8 mouse cellular contexts compared by ENCODE assay signal in the genomic region with DNA sequence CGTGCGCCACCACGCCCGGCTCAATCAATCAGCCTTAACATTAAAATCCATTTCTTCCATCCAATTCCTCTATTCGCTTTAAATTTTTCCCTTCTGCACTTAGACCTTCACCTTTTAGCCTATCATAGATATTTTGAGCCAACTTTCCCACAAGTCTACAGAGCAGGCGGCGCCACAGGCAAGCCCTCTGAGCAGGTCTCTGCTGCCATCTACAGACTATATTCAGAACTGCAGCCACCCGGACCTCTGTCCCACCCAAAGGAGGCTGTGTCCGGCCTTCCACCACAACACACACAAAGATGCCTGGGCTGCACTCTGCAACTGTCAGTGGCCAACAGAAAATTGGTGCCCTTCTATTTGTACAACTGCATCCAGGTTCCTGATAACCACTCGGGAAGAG. TPM values are rescaled to one million over a fixed set of nuclear protein-coding genes. Genes with fewer than 3 reads are reported as not detected.
DNase-seq lines count a peak whose midpoint lies in the region; ATAC-seq and TF ChIP-seq lines count a peak whose summit lies in the region.

No protein-coding gene starts in this region.

- 0 out of 2 replicates have a peak, but pooled peaks cover 7% of the 10 kb centered on the region for H3K4me1 ChIP-seq in kidney, postnatal 0 days (replicated peaks; ENCODE audit: insufficient read depth, low read length)
- H3K4me1 ChIP-seq in liver, embryonic 15.5 days (replicated peaks) = peaks cover 62% of the 10 kb centered on the region
- peaks cover 7% of the 10 kb centered on the region; the same call in 1 of the 2 replicates for H3K4me1 ChIP-seq in neural tube, embryonic 11.5 days (ENCODE audit: control insufficient read depth, insufficient read depth, low read length)

- no peak overlapping the region for H3K27ac ChIP-seq in kidney, postnatal 0 days
- H3K27ac ChIP-seq in liver, embryonic 15.5 days (replicated peaks) = no peak overlapping the region
- no peak overlapping the region for H3K27ac ChIP-seq in neural tube, embryonic 11.5 days (ENCODE audit: low read depth, low read length)

- DNase-seq in urinary bladder, adult 18-20 months (ENCODE audit: low spot score in 2 of 2) = peak; percentile 69 to 80
- no peak for DNase-seq in urinary bladder, adult 2 months (ENCODE audit: low spot score)
- DNase-seq in cerebellum, postnatal 25 days = peak; percentile 90 to 93
- peak; percentile 71 to 79 for DNase-seq in gastrocnemius, adult 8-10 months (ENCODE audit: low spot score in 2 of 2)
- DNase-seq in kidney, postnatal 0 days (ENCODE audit: low spot score) = peak; percentile 89
- peak; percentile 80 for DNase-seq in neural tube, embryonic 11.5 days (ENCODE audit: low spot score)
- DNase-seq in testis, postnatal 10 days (ENCODE audit: low spot score) = peak; percentile 93

- no peak overlapping the region for H3K4me2 ChIP-seq in kidney, postnatal 0 days (ENCODE audit: low read length)
- H3K4me2 ChIP-seq in liver, embryonic 15.5 days = 0 out of 2 replicates have a peak overlapping the region, but pooled peaks have one; percentile 95
- no peak overlapping the region for H3K4me2 ChIP-seq in neural tube, embryonic 11.5 days (ENCODE audit: low read depth)

- TF ChIP-seq CTCF in kidney, postnatal 0 days (IDR thresholded peaks at IDR 0.05; ENCODE audit: low read depth) = peak; percentile 97

- ATAC-seq in kidney, postnatal 0 days (replicated peaks; ENCODE audit: low FRiP score, low read depth) = no peak
- ATAC-seq in liver, embryonic 15.5 days (ENCODE audit: insufficient read depth) = no peak
- ATAC-seq in neural tube, embryonic 11.5 days (ENCODE audit: insufficient read depth, low FRiP score, low TSS enrichment) = no peak; the same call in 1 of the 2 replicates

- WGBS in kidney, postnatal 0 days = 33% methylated on average over 10 of the region's 10 CpGs
- WGBS in liver, embryonic 15.5 days (ENCODE audit: insufficient replicate concordance) = 32% methylated on average over 10 of the region's 10 CpGs
- 27% methylated on average over 10 of the region's 10 CpGs for WGBS in neural tube, embryonic 11.5 days

- H3K9me3 ChIP-seq in kidney, postnatal 0 days (replicated peaks; ENCODE audit: low read length) = no peaks in the 10 kb centered on the region
- no peaks in the 10 kb centered on the region for H3K9me3 ChIP-seq in liver, embryonic 15.5 days (replicated peaks)
- H3K9me3 ChIP-seq in neural tube, embryonic 11.5 days (ENCODE audit: control insufficient read depth, low read length) = no peaks in the 10 kb centered on the region

- H3K27me3 ChIP-seq in kidney, postnatal 0 days (ENCODE audit: insufficient read depth, low read length) = no peaks in the 10 kb centered on the region
- H3K27me3 ChIP-seq in liver, embryonic 15.5 days = peaks cover 17% of the 10 kb centered on the region
- H3K27me3 ChIP-seq in neural tube, embryonic 11.5 days (ENCODE audit: control insufficient read depth, insufficient read depth, low read length) = 0 out of 2 replicates have a peak, but pooled peaks cover 3% of the 10 kb centered on the region

- no peak overlapping the region for H3K9ac ChIP-seq in kidney, postnatal 0 days (ENCODE audit: low read depth, low read length)
- no peak overlapping the region for H3K9ac ChIP-seq in liver, embryonic 15.5 days
- H3K9ac ChIP-seq in neural tube, embryonic 11.5 days (ENCODE audit: low read length) = no peak overlapping the region

- H3K4me3 ChIP-seq in kidney, postnatal 0 days (replicated peaks; ENCODE audit: low read depth, low read length) = no peak overlapping the region
- H3K4me3 ChIP-seq in liver, embryonic 15.5 days (replicated peaks) = no peak overlapping the region
- no peak overlapping the region for H3K4me3 ChIP-seq in neural tube, embryonic 11.5 days (ENCODE audit: low read depth, low read length)

- H3K36me3 ChIP-seq in kidney, postnatal 0 days (ENCODE audit: insufficient read depth, low read length) = no peaks in the 10 kb centered on the region
- H3K36me3 ChIP-seq in liver, embryonic 15.5 days (replicated peaks) = no peaks in the 10 kb centered on the region
- H3K36me3 ChIP-seq in neural tube, embryonic 11.5 days (ENCODE audit: control insufficient read depth, insufficient read depth, low read length) = no peaks in the 10 kb centered on the region

RNA-seq across cellular contexts. Expression of a gene that starts 1.2 kb away (rescaled TPM):
- polyA plus RNA-seq in urinary bladder, adult 2 months (2012; rRNA removed) = 50.7 and 54.4 TPM in 2 replicates
- 10 to 100 TPM; 33.6 to 41.0 (median 36.0) TPM for total RNA-seq in gastrocnemius, adult 8-10 months (2022)
- 13.4 and 14.0 TPM in 2 replicates for polyA plus RNA-seq in kidney, postnatal 0 days (2015; fragmentation: Nextera tagmentation; extraction: Ambion mirVana)
- polyA plus RNA-seq in liver, embryonic 15.5 days (2015; fragmentation: Nextera tagmentation; extraction: Ambion mirVana) = 10.0 and 11.7 TPM in 2 replicates
- polyA plus RNA-seq in neural tube, embryonic 11.5 days (2014; fragmentation: Nextera tagmentation; extraction: Ambion mirVana) = 3.6 and 4.8 TPM in 2 replicates

RNA-seq across cellular contexts. Expression of a gene that starts 4.9 kb away (rescaled TPM):
- polyA plus RNA-seq in urinary bladder, adult 2 months (2012; rRNA removed) = 11.7 and 14.7 TPM in 2 replicates
- total RNA-seq in gastrocnemius, adult 8-10 months (2022) = 10 to 100 TPM in 3 of 4 experiments, 1 to 10 TPM in 1; 5.1 to 61.2 (median 22.7) TPM
- 26.2 and 30.5 TPM in 2 replicates for polyA plus RNA-seq in kidney, postnatal 0 days (2015; fragmentation: Nextera tagmentation; extraction: Ambion mirVana)
- polyA plus RNA-seq in liver, embryonic 15.5 days (2015; fragmentation: Nextera tagmentation; extraction: Ambion mirVana) = 11.6 and 12.4 TPM in 2 replicates
- 5.1 and 6.4 TPM in 2 replicates for polyA plus RNA-seq in neural tube, embryonic 11.5 days (2014; fragmentation: Nextera tagmentation; extraction: Ambion mirVana)

RNA-seq across cellular contexts. Expression of a gene that starts 47.3 kb away (rescaled TPM):
- 19.7 and 20.0 TPM in 2 replicates for polyA plus RNA-seq in urinary bladder, adult 2 months (2012; rRNA removed)
- total RNA-seq in gastrocnemius, adult 8-10 months (2022) = 10 to 100 TPM in 3 of 4 experiments, 1 to 10 TPM in 1; 9.6 to 16.3 (median 11.7) TPM
- polyA plus RNA-seq in kidney, postnatal 0 days (2015; fragmentation: Nextera tagmentation; extraction: Ambion mirVana) = 10.1 and 11.5 TPM in 2 replicates
- polyA plus RNA-seq in liver, embryonic 15.5 days (2015; fragmentation: Nextera tagmentation; extraction: Ambion mirVana) = 3.6 and 3.7 TPM in 2 replicates
- 11.1 and 12.4 TPM in 2 replicates for polyA plus RNA-seq in neural tube, embryonic 11.5 days (2014; fragmentation: Nextera tagmentation; extraction: Ambion mirVana)

RNA-seq across cellular contexts. Expression of a gene that starts 49.5 kb away (rescaled TPM):
- 1.7 and 1.9 TPM in 2 replicates for polyA plus RNA-seq in urinary bladder, adult 2 months (2012; rRNA removed)
- 10 to 100 TPM; 29.0 to 53.2 (median 38.4) TPM for total RNA-seq in gastrocnemius, adult 8-10 months (2022)
- 2.0 and 2.2 TPM in 2 replicates for polyA plus RNA-seq in kidney, postnatal 0 days (2015; fragmentation: Nextera tagmentation; extraction: Ambion mirVana)
- polyA plus RNA-seq in liver, embryonic 15.5 days (2015; fragmentation: Nextera tagmentation; extraction: Ambion mirVana) = 0.12 TPM in 2 replicates
- 1.4 and 2.0 TPM in 2 replicates for polyA plus RNA-seq in neural tube, embryonic 11.5 days (2014; fragmentation: Nextera tagmentation; extraction: Ambion mirVana)

RNA-seq across cellular contexts. Expression of a gene that starts 59.2 kb away (rescaled TPM):
- polyA plus RNA-seq in urinary bladder, adult 2 months (2012; rRNA removed) = 10.5 and 17.1 TPM in 2 replicates
- under 1 TPM in 3 of 4 experiments, not detected in 1; 0.13 to 0.32 (median 0.19) TPM for total RNA-seq in gastrocnemius, adult 8-10 months (2022)
- polyA plus RNA-seq in kidney, postnatal 0 days (2015; fragmentation: Nextera tagmentation; extraction: Ambion mirVana) = 0.20 and 0.37 TPM in 2 replicates
- polyA plus RNA-seq in liver, embryonic 15.5 days (2015; fragmentation: Nextera tagmentation; extraction: Ambion mirVana) = 0.01 TPM in 1 of 2 replicates, not detected in the other
- polyA plus RNA-seq in neural tube, embryonic 11.5 days (2014; fragmentation: Nextera tagmentation; extraction: Ambion mirVana) = 5.5 and 5.8 TPM in 2 replicates
